Mouse (Mus musculus): Measurements from ENCODE around the gene Prpsap2.

Prpsap2 gene

GRCm38 (mm10) chr11:61715130-61715529, 46.8 kb downstream of the Prpsap2 start:
- peak; percentile 26 for DNase-seq (ENCODE audit: low read depth)

GRCm38 (mm10) chr11:61714346-61715117, 47.4 kb downstream of the Prpsap2 start:
- peak; percentile 93 for DNase-seq (ENCODE audit: low read depth)

GRCm38 (mm10) chr11:61713157-61713855, 48.6 kb downstream of the Prpsap2 start:
- no peak for DNase-seq (ENCODE audit: low read depth)

GRCm38 (mm10) chr11:61708928-61709327, 53.0 kb downstream of the Prpsap2 start:
- DNase-seq (ENCODE audit: low read depth), result peak; percentile 24

- DNase-seq (ENCODE audit: low read depth), result no peak
Measured at GRCm38 (mm10) chr11:61706232-61706631, 55.7 kb downstream of the Prpsap2 start.

GRCm38 (mm10) chr11:61705581-61705980, 56.3 kb downstream of the Prpsap2 start:
- DNase-seq (ENCODE audit: low read depth), result no peak

GRCm38 (mm10) chr11:61702494-61702893, 59.4 kb downstream of the Prpsap2 start:
- no peak for DNase-seq (ENCODE audit: low read depth)

- DNase-seq (ENCODE audit: low read depth), result no peak
Measured at GRCm38 (mm10) chr11:61701696-61702095, 60.2 kb downstream of the Prpsap2 start.

- DNase-seq (ENCODE audit: low read depth), result no peak
Measured at GRCm38 (mm10) chr11:61699933-61700332, 62.0 kb downstream of the Prpsap2 start.

- no peak for DNase-seq (ENCODE audit: low read depth)
Measured at GRCm38 (mm10) chr11:61699460-61699859, 62.4 kb downstream of the Prpsap2 start.

GRCm38 (mm10) chr11:61698852-61699251, 63.0 kb downstream of the Prpsap2 start:
- peak; percentile 62 for DNase-seq (ENCODE audit: low read depth)

- no peak for DNase-seq (ENCODE audit: low read depth)
Measured at GRCm38 (mm10) chr11:61692996-61693395, 68.9 kb downstream of the Prpsap2 start.

GRCm38 (mm10) chr11:61687595-61687994, 74.3 kb downstream of the Prpsap2 start:
- no peak for DNase-seq (ENCODE audit: low read depth)

GRCm38 (mm10) chr11:61686906-61687453, 74.9 kb downstream of the Prpsap2 start:
- no peak for DNase-seq (ENCODE audit: low read depth)

GRCm38 (mm10) chr11:61686141-61686540, 75.7 kb downstream of the Prpsap2 start:
- DNase-seq (ENCODE audit: low read depth), result no peak

GRCm38 (mm10) chr11:61685119-61685725, 76.7 kb downstream of the Prpsap2 start:
- DNase-seq (ENCODE audit: low read depth), result no peak

GRCm38 (mm10) chr11:61683907-61684731, 77.8 kb downstream of the Prpsap2 start, which contains the start of gene Fam83g:
Fam83g (plus strand) TSS chr11:61684091.
- peak; percentile 87 for DNase-seq (ENCODE audit: low read depth)

Measured in induced T-regulatory cell, adult 2 months (primary cell).